Mouse (Mus musculus): ENCODE results near the gene 4931428F04Rik. TPM values are rescaled to one million over a fixed set of nuclear protein-coding genes. Genes with fewer than 3 reads are reported as not detected.

Gene 4931428F04Rik
- polyA plus RNA-seq, 1 experiment from 2014 or later = 126 TPM

DNA sequence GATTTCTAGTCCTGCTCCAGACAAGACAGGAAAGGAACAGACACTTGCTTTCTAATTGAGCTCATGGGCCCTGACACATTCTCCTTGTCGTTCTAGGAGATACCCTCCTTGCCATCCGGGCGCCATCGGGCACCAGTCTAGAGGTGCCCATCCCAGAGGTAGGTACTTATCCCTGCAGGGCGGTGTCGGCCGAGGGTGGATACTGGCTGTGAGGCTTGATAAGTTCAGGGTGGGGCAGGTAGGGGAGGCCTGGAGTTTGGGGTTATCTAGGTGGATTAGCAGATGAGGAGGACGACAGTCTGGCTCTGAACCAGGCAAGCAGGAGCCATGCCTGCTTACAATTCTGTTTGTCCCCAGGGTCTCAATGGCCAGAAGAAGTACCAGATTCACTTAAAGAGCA, 10.3 kb upstream of the 4931428F04Rik start:
- Histone ChIP-seq H3K4me2 (ENCODE audit: low read length) (no peak overlapping the region), H3K27ac (ENCODE audit: low read depth, low read length) (no peak overlapping the region), H3K9me3 (ENCODE audit: control insufficient read depth, low read length) (no peaks in the 10 kb centered on the region), H3K4me3 (ENCODE audit: low read length) (no peak overlapping the region), H3K36me3 (ENCODE audit: control insufficient read depth, insufficient read depth, low read length) (peaks cover 33% of the 10 kb centered on the region), H3K9ac (ENCODE audit: low read depth, low read length) (no peak overlapping the region), H3K27me3 (replicated peaks; ENCODE audit: control insufficient read depth, insufficient read depth, low read length) (no peaks in the 10 kb centered on the region), H3K4me1 (ENCODE audit: control insufficient read depth, insufficient read depth, low read depth, low read length) (peaks cover 19% of the 10 kb centered on the region)
- no peak for ATAC-seq
- WGBS = 94% methylated on average over 8 of the region's 8 CpGs

GRCm38 (mm10) chr8:105298351-105299252, 8.9 kb upstream of the 4931428F04Rik start:
- Histone ChIP-seq H3K4me2 (ENCODE audit: low read length) (peak overlapping the region; percentile 85), H3K9me3 (ENCODE audit: control insufficient read depth, low read length) (no peaks in the 10 kb centered on the region), H3K27ac (ENCODE audit: low read depth, low read length) (no peak overlapping the region), H3K36me3 (ENCODE audit: control insufficient read depth, insufficient read depth, low read length) (peaks cover 29% of the 10 kb centered on the region), H3K4me3 (ENCODE audit: low read length) (peak overlapping the region; percentile 96), H3K9ac (ENCODE audit: low read depth, low read length) (peak overlapping the region; percentile 94), H3K4me1 (ENCODE audit: control insufficient read depth, insufficient read depth, low read depth, low read length) (peaks cover 13% of the 10 kb centered on the region), H3K27me3 (replicated peaks; ENCODE audit: control insufficient read depth, insufficient read depth, low read length) (no peaks in the 10 kb centered on the region)
- 64% methylated on average over 18 of the region's 18 CpGs for WGBS
- no peak for ATAC-seq

- peak within 1 kb of the TSS; percentile 85 for H3K4me2 ChIP-seq (ENCODE audit: low read length)
- H3K9ac ChIP-seq (ENCODE audit: low read depth, low read length) = peak within 1 kb of the TSS; percentile 94
- H3K36me3 ChIP-seq (ENCODE audit: control insufficient read depth, insufficient read depth, low read length) = peaks cover 25% of the 10 kb centered on the region
- peak within 1 kb of the TSS; percentile 96 for H3K4me3 ChIP-seq (ENCODE audit: low read length)
- WGBS = under 1% methylated on average over 52 of the region's 58 CpGs
- H3K9me3 ChIP-seq (ENCODE audit: control insufficient read depth, low read length) = no peaks in the 10 kb centered on the region
- peaks cover 13% of the 10 kb centered on the region for H3K4me1 ChIP-seq (ENCODE audit: control insufficient read depth, insufficient read depth, low read depth, low read length)
- peak; percentile 90 for ATAC-seq
- H3K27me3 ChIP-seq (replicated peaks; ENCODE audit: control insufficient read depth, insufficient read depth, low read length) = no peaks in the 10 kb centered on the region
- H3K27ac ChIP-seq (ENCODE audit: low read depth, low read length) = peak within 1 kb of the TSS; percentile 78
Measured at GRCm38 (mm10) chr8:105297511-105298192, 8.0 kb upstream of the 4931428F04Rik start, which contains the start of gene E2f4. Gene E2f4, plus strand, starts transcription at chr8:105297663.

GRCm38 (mm10) chr8:105295895-105296573, 6.4 kb upstream of the 4931428F04Rik start, which contains the start of gene Exoc3l:
Gene Exoc3l, minus strand, starts transcription at chr8:105296101.
- H3K4me1 ChIP-seq (ENCODE audit: control insufficient read depth, insufficient read depth, low read depth, low read length) = peaks cover 14% of the 10 kb centered on the region
- H3K4me2 ChIP-seq (ENCODE audit: low read length) = peak within 1 kb of the TSS; percentile 85
- peak within 1 kb of the TSS; percentile 96; the same call in 1 of the 2 replicates for H3K4me3 ChIP-seq (ENCODE audit: low read length)
- no peak within 1 kb of the TSS for H3K27ac ChIP-seq (ENCODE audit: low read depth, low read length)
- ATAC-seq = no peak
- 68% methylated on average over 11 of the region's 11 CpGs for WGBS
- peak within 1 kb of the TSS; percentile 94; the same call in 1 of the 2 replicates for H3K9ac ChIP-seq (ENCODE audit: low read depth, low read length)
- peaks cover 12% of the 10 kb centered on the region for H3K36me3 ChIP-seq (ENCODE audit: control insufficient read depth, insufficient read depth, low read length)
- H3K27me3 ChIP-seq (replicated peaks; ENCODE audit: control insufficient read depth, insufficient read depth, low read length) = no peaks in the 10 kb centered on the region
- H3K9me3 ChIP-seq (ENCODE audit: control insufficient read depth, low read length) = no peaks in the 10 kb centered on the region

DNA sequence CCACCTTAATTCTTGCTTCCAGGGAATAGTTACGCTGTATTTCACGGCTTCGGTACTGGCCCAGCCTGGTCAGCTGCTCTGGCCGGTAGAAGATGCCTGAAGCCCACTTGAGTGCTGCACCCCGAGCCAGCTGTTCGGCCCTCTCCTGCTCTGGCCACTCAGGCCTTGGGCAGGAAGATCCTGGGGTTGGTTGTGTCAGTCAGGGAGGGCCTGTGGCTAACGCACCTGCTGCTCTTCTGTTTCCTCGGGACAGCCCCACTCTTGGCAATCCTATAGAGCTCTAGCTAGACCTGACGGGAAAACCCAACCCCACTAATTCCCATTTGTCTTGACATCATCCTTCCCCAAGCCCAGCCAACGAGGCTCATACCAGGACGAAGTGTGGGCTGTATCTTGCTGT, 5.6 kb upstream of the 4931428F04Rik start:
- H3K36me3 ChIP-seq (ENCODE audit: control insufficient read depth, insufficient read depth, low read length) = peaks cover 7% of the 10 kb centered on the region; the same call in 1 of the 2 replicates
- no peak overlapping the region for H3K9ac ChIP-seq (ENCODE audit: low read depth, low read length)
- peaks cover 22% of the 10 kb centered on the region for H3K4me1 ChIP-seq (ENCODE audit: control insufficient read depth, insufficient read depth, low read depth, low read length)
- no peak overlapping the region for H3K4me3 ChIP-seq (ENCODE audit: low read length)
- WGBS = 71% methylated on average over 11 of the region's 11 CpGs
- ATAC-seq = no peak
- H3K27ac ChIP-seq (ENCODE audit: low read depth, low read length) = no peak overlapping the region
- no peaks in the 10 kb centered on the region for H3K9me3 ChIP-seq (ENCODE audit: control insufficient read depth, low read length)
- no peaks in the 10 kb centered on the region for H3K27me3 ChIP-seq (replicated peaks; ENCODE audit: control insufficient read depth, insufficient read depth, low read length)
- no peak overlapping the region for H3K4me2 ChIP-seq (ENCODE audit: low read length)

- H3K9me3 ChIP-seq (ENCODE audit: control insufficient read depth, low read length) = no peaks in the 10 kb centered on the region
- no peak overlapping the region for H3K4me2 ChIP-seq (ENCODE audit: low read length)
- ATAC-seq = no peak
- H3K4me1 ChIP-seq (ENCODE audit: control insufficient read depth, insufficient read depth, low read depth, low read length) = peaks cover 26% of the 10 kb centered on the region
- 0 out of 2 replicates have a peak, but pooled peaks cover 3% of the 10 kb centered on the region for H3K36me3 ChIP-seq (ENCODE audit: control insufficient read depth, insufficient read depth, low read length)
- no peak overlapping the region for H3K27ac ChIP-seq (ENCODE audit: low read depth, low read length)
- H3K9ac ChIP-seq (ENCODE audit: low read depth, low read length) = no peak overlapping the region
- H3K27me3 ChIP-seq (replicated peaks; ENCODE audit: control insufficient read depth, insufficient read depth, low read length) = no peaks in the 10 kb centered on the region
- H3K4me3 ChIP-seq (ENCODE audit: low read length) = no peak overlapping the region
- 74% methylated on average over 9 of the region's 9 CpGs for WGBS
Measured at GRCm38 (mm10) chr8:105294776-105295175, 5.1 kb upstream of the 4931428F04Rik start.

GRCm38 (mm10) chr8:105293405-105293804, 3.7 kb upstream of the 4931428F04Rik start:
- Histone ChIP-seq H3K4me2 (ENCODE audit: low read length) (no peak overlapping the region), H3K9ac (ENCODE audit: low read depth, low read length) (no peak overlapping the region), H3K36me3 (ENCODE audit: control insufficient read depth, insufficient read depth, low read length) (no peaks in the 10 kb centered on the region), H3K9me3 (ENCODE audit: control insufficient read depth, low read length) (no peaks in the 10 kb centered on the region), H3K4me3 (ENCODE audit: low read length) (no peak overlapping the region), H3K4me1 (ENCODE audit: control insufficient read depth, insufficient read depth, low read depth, low read length) (peaks cover 20% of the 10 kb centered on the region), H3K27ac (ENCODE audit: low read depth, low read length) (no peak overlapping the region), H3K27me3 (replicated peaks; ENCODE audit: control insufficient read depth, insufficient read depth, low read length) (no peaks in the 10 kb centered on the region)
- ATAC-seq = no peak
- WGBS = 59% methylated on average over 18 of the region's 19 CpGs

- H3K27me3 ChIP-seq (replicated peaks; ENCODE audit: control insufficient read depth, insufficient read depth, low read length) = no peaks in the 10 kb centered on the region
- no peak overlapping the region for H3K4me2 ChIP-seq (ENCODE audit: low read length)
- no peaks in the 10 kb centered on the region for H3K9me3 ChIP-seq (ENCODE audit: control insufficient read depth, low read length)
- no peak for ATAC-seq
- no peak overlapping the region for H3K9ac ChIP-seq (ENCODE audit: low read depth, low read length)
- WGBS = 81% methylated on average over 7 of the region's 7 CpGs
- H3K27ac ChIP-seq (ENCODE audit: low read depth, low read length) = no peak overlapping the region
- H3K4me3 ChIP-seq (ENCODE audit: low read length) = no peak overlapping the region
- peaks cover 18% of the 10 kb centered on the region for H3K4me1 ChIP-seq (ENCODE audit: control insufficient read depth, insufficient read depth, low read depth, low read length)
- no peaks in the 10 kb centered on the region for H3K36me3 ChIP-seq (ENCODE audit: control insufficient read depth, insufficient read depth, low read length)
Measured at GRCm38 (mm10) chr8:105292471-105292870, 2.8 kb upstream of the 4931428F04Rik start.

All from hindbrain, embryonic 16.5 days (tissue).